Mouse (Mus musculus) G1E (cell line): ENCODE measurements at regions not wholly inside any gene's neighbourhood (a gene's known extent, or its start where the extent isn't known, plus 50 kb on each side); places are given as distances from the start of the nearest gene placed in this dataset.

Source experiments
- CTCF ChIP-seq: IDR thresholded peaks from 2 replicates; pipeline ENCODE4 v1.5.1; 2012; ENCODE audit warnings: low read depth, low read length, inconsistent platforms, mixed read lengths
- GATA2 ChIP-seq: IDR thresholded peaks from 2 replicates; pipeline ENCODE4 v1.6.1; 2012; ENCODE audit warnings: low read depth, low read length, inconsistent platforms, borderline replicate concordance
- TAL1 ChIP-seq: conservative IDR thresholded peaks from 2 replicates; pipeline ENCODE4 v1.6.1; 2012; ENCODE audit warnings: low read depth, low read length, inconsistent platforms, mixed read lengths

DNA sequence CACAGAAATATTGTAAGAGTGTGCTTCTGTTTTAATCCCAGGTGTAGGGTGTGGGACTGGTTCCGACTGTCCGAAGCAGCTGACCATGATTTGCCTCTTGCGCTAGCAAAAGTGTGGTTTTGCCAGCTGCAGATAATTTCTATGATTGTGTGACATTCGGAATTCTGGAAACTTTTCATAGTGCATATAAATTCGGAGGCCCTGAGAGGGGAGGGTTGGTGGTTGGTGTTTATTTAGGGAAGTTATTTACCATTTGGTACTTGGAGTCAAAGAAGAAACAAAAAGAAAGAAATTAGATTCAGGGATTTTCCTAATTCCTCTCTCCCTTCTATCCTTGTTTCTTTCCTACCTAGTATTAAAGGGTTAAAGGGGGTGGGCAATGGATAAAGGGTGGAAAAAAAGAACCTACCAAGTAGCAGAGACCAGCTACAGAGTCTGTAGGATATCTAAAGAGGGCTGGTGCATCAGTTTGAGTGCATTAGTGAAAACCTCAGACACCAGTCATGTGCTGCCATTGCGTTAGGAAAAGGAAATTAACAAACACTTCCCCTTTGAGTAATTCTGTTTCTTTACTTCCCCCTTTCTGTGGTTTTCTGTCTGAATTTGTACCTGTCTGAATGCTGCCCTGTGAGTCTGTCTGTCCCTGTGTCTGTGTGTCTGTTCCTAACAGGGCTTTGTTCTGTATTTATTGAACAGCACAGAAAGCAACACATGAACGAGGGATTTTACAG, 70.9 kb downstream of the Amer2 start:
- TF ChIP-seq CTCF: no peak
- no peak for TF ChIP-seq TAL1
- TF ChIP-seq GATA2: no peak
